Mouse (Mus musculus) forebrain, embryonic 14.5 days (tissue): ENCODE data around the gene A930004D18Rik. TPM values are rescaled to one million over a fixed set of nuclear protein-coding genes. Genes with fewer than 3 reads are reported as not detected.
A peak's percentile ranks its signal among the peaks of the same experiment; 100 is the strongest.

ENCODE experiments used
- ATAC-seq: fragments of 200-750 bp; cut with Nextera tagmentation; 2 replicates; pipeline ENCODE4 v1.8.0; 2017; ENCODE audit warnings: mild to moderate bottlenecking, moderate library complexity
- DNase-seq: peaks from one replicate; pipeline ENCODE4 v3.0.0-alpha.2; 2015; ENCODE audit warnings: low spot score
- H3K27ac ChIP-seq: fragments of 300-500 bp; sonication (generic); 2 replicates; pipeline ENCODE4 v1.5.1; 2014; ENCODE audit warnings: low read depth, mild to moderate bottlenecking, control low read depth, low read length, moderate library complexity
- H3K27me3 ChIP-seq: fragments of 300-500 bp; sonication (generic); replicated peaks from 2 replicates; pipeline ENCODE4 v1.6.1; 2014; ENCODE audit warnings: low read length, control low read depth, mixed read lengths; ENCODE audit not compliant: control insufficient read depth, insufficient read depth
- H3K36me3 ChIP-seq: fragments of 300-500 bp; sonication (generic); 2 replicates; pipeline ENCODE4 v1.6.1; 2014; ENCODE audit warnings: low read length, control low read depth; ENCODE audit not compliant: control insufficient read depth, insufficient read depth
- H3K4me1 ChIP-seq: fragments of 300-500 bp; sonication (generic); 2 replicates; pipeline ENCODE4 v1.6.1; 2014; ENCODE audit warnings: antibody characterized with exemption, low read length, control low read depth; ENCODE audit not compliant: control insufficient read depth, insufficient read depth
- H3K4me2 ChIP-seq: fragments of 300-500 bp; sonication (generic); 2 replicates; pipeline ENCODE4 v1.6.1; 2014; ENCODE audit warnings: mild to moderate bottlenecking, control low read depth, low read length
- H3K4me3 ChIP-seq: fragments of 300-500 bp; sonication (generic); 2 replicates; pipeline ENCODE4 v1.5.1; 2014; ENCODE audit warnings: low read depth, low read length, control low read depth
- H3K9ac ChIP-seq: fragments of 300-500 bp; sonication (generic); 2 replicates; pipeline ENCODE4 v1.6.1; 2014; ENCODE audit warnings: mild to moderate bottlenecking, low read length, control low read depth, moderate library complexity
- H3K9me3 ChIP-seq: fragments of 300-500 bp; sonication (generic); replicated peaks from 2 replicates; pipeline ENCODE4 v1.6.1; 2016; ENCODE audit warnings: low read length, control low read depth, mixed read lengths; ENCODE audit not compliant: control insufficient read depth
- WGBS: fragments of 180-500 bp; shearing (Covaris S2); extraction: QIAGEN DNeasy Blood & Tissue Kit; methylation state at CpG from one replicate; pipeline ENCODE4 v1.1.7; 2014; 5-methylcytosine and 5-hydroxymethylcytosine counted together
- polyA plus RNA-seq: library from polyadenylated mRNA; unstranded; fragments of >200 nt; fragmentation: Nextera tagmentation; extraction: Ambion mirVana; gene quantifications from 2 replicates; pipeline ENCODE4 v1.2.1, GENCODE M21; 2014

The A930004D18Rik gene
- polyA plus RNA-seq, 1 experiment from 2014 or later: 11.7 TPM

DNA sequence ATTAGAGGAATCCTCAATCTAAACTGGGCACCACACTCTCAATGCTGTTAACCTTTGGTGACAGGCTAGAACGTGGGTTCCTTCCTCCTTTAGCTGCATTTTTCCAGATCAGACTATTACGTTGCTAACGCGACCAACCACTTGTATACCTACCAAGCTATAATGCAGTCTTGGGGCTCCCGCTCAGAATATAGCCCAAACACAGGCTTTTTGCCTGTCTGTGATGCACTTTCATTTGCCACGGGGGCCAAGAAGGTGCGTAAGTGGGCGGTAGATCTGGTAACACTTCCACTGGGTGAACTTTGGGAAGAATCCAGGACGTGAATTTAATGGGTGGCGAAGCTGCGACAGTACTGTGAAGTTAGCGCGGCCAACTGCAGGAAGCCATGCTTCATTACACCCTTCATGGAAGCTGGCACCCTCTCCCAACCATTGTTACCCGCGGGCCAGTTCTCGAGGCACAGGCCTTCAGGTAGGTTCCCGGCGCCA lies 26.3 kb upstream of the A930004D18Rik start:
- H3K36me3 ChIP-seq: peaks cover 11% of the 10 kb centered on the region; the same call in 1 of the 2 replicates
- H3K9ac ChIP-seq: peak overlapping the region; percentile 96
- no peaks in the 10 kb centered on the region for H3K27me3 ChIP-seq
- DNase-seq (peak; percentile 88), ATAC-seq (peak; percentile 68)
- under 1% methylated on average over 18 of the region's 18 CpGs for WGBS
- H3K4me1 ChIP-seq: peaks cover 12% of the 10 kb centered on the region
- H3K4me2 ChIP-seq: peak overlapping the region; percentile 88
- H3K27ac ChIP-seq: peak overlapping the region; percentile 100
- peak overlapping the region; percentile 86 for H3K4me3 ChIP-seq
- no peaks in the 10 kb centered on the region for H3K9me3 ChIP-seq

GRCm38 (mm10) chr2:18060396-18060795 lies 22.9 kb upstream of the A930004D18Rik start:
- Histone ChIP-seq H3K9me3 (no peaks in the 10 kb centered on the region), H3K36me3 (no peaks in the 10 kb centered on the region), H3K9ac (no peak overlapping the region), H3K27ac (no peak overlapping the region), H3K27me3 (no peaks in the 10 kb centered on the region), H3K4me2 (no peak overlapping the region), H3K4me3 (no peak overlapping the region), H3K4me1 (peaks cover 3% of the 10 kb centered on the region; the same call in 1 of the 2 replicates)
- WGBS: 70% methylated on average over 1 of the region's 1 CpGs
- ATAC-seq (no peak), DNase-seq (no peak)

DNA sequence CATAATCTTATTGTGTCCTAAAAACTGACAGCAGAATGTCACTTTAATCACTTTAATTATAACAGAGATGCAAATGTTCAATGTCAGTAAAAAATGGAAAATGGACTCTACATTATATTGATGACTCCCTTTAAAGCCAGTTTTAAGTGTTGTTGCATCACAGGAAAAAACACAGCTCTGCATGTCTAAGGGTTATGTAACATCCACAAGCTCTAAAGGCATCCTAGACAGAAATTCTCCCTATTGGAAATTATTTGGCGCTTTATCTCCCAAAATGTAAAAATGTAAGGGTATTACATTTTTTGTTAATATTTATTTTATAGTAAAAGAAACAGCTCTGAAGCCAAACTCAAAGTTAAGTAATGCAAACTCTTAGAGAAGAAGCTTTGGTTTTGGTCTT lies 22.4 kb upstream of the A930004D18Rik start:
- no peaks in the 10 kb centered on the region for H3K27me3 ChIP-seq
- no peak for ATAC-seq
- DNase-seq: no peak
- H3K27ac ChIP-seq: no peak overlapping the region
- no peak overlapping the region for H3K4me2 ChIP-seq
- no peak overlapping the region for H3K9ac ChIP-seq
- H3K4me1 ChIP-seq: peaks cover 3% of the 10 kb centered on the region; the same call in 1 of the 2 replicates
- no peaks in the 10 kb centered on the region for H3K36me3 ChIP-seq
- no peaks in the 10 kb centered on the region for H3K9me3 ChIP-seq
- no peak overlapping the region for H3K4me3 ChIP-seq
- 65% methylated on average over 1 of the region's 1 CpGs for WGBS

- H3K4me1 ChIP-seq: peaks cover 6% of the 10 kb centered on the region; the same call in 1 of the 2 replicates
- ATAC-seq (no peak), DNase-seq (no peak)
- 27% methylated on average over 2 of the region's 2 CpGs for WGBS
- H3K4me2 ChIP-seq: peak overlapping the region; percentile 98
- no peak overlapping the region for H3K27ac ChIP-seq
- H3K9ac ChIP-seq: peak overlapping the region; percentile 36; the same call in 1 of the 2 replicates
- no peaks in the 10 kb centered on the region for H3K27me3 ChIP-seq
- H3K4me3 ChIP-seq: no peak overlapping the region
- no peaks in the 10 kb centered on the region for H3K9me3 ChIP-seq
- no peaks in the 10 kb centered on the region for H3K36me3 ChIP-seq
Measured at GRCm38 (mm10) chr2:18059063-18059462, 21.5 kb upstream of the A930004D18Rik start.

GRCm38 (mm10) chr2:18058146-18058708 lies 20.7 kb upstream of the A930004D18Rik start:
- no peaks in the 10 kb centered on the region for H3K36me3 ChIP-seq
- peak overlapping the region; percentile 100 for H3K27ac ChIP-seq
- peak overlapping the region; percentile 57 for H3K4me3 ChIP-seq
- 3% methylated on average over 9 of the region's 9 CpGs for WGBS
- ATAC-seq (no peak), DNase-seq (peak; percentile 55)
- H3K4me2 ChIP-seq: peak overlapping the region; percentile 98
- no peaks in the 10 kb centered on the region for H3K9me3 ChIP-seq
- H3K9ac ChIP-seq: peak overlapping the region; percentile 98
- no peaks in the 10 kb centered on the region for H3K27me3 ChIP-seq
- H3K4me1 ChIP-seq: peaks cover 15% of the 10 kb centered on the region

DNA sequence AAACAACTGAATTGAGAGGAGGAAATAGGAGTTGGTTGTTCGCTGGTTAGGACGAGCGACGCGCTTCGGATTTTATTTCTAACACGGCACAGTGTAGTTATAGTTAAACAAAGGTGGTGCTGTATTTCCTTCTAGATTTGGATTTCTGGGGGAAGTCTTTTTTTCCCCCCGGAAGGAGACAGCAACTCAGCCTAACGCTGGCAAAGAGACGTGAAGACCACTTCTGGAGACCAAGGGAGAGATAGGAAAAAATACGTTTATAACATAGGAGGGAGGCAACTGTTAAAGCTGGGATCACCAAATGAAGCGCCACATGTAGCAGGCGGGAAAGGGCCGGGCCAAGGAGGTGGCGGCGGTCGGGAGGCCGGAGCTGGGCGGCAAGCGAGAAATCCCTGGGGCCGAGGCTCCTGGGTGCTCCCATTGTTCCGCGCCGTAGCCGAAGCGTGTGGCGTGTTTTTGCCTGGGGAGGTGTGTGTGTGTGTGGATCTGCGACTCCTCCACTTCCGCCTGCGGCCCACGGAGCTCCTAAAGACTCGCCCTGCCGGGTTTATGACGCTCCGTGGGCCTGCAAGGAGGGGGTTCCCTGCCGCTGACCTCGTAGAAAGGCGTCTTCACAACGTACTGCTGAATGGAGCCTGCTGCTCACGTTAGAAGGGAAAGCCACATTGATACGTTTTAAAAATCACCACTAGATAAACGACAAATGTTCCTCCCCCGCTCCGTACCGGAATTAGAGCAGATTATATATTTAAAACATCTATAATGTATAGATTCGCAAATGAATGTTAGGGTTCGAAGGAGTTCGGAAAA lies 20.0 kb upstream of the A930004D18Rik start:
- peak overlapping the region; percentile 100 for H3K27ac ChIP-seq
- DNase-seq (peak; percentile 70), ATAC-seq (no peak)
- peak overlapping the region; percentile 57 for H3K4me3 ChIP-seq
- peak overlapping the region; percentile 98 for H3K4me2 ChIP-seq
- H3K27me3 ChIP-seq: no peaks in the 10 kb centered on the region
- H3K36me3 ChIP-seq: no peaks in the 10 kb centered on the region
- H3K4me1 ChIP-seq: peaks cover 17% of the 10 kb centered on the region
- peak overlapping the region; percentile 98 for H3K9ac ChIP-seq
- H3K9me3 ChIP-seq: no peaks in the 10 kb centered on the region
- WGBS: under 1% methylated on average over 48 of the region's 48 CpGs

GRCm38 (mm10) chr2:18056786-18057255 lies 19.3 kb upstream of the A930004D18Rik start:
- Histone ChIP-seq H3K9ac (peak overlapping the region; percentile 98), H3K27ac (peak overlapping the region; percentile 100), H3K4me3 (peak overlapping the region; percentile 57), H3K9me3 (no peaks in the 10 kb centered on the region), H3K4me1 (peaks cover 23% of the 10 kb centered on the region), H3K27me3 (no peaks in the 10 kb centered on the region), H3K4me2 (peak overlapping the region; percentile 98), H3K36me3 (no peaks in the 10 kb centered on the region)
- peak; percentile 96 for DNase-seq
- WGBS: under 1% methylated on average over 31 of the region's 50 CpGs
- peak; percentile 90 for ATAC-seq

DNA sequence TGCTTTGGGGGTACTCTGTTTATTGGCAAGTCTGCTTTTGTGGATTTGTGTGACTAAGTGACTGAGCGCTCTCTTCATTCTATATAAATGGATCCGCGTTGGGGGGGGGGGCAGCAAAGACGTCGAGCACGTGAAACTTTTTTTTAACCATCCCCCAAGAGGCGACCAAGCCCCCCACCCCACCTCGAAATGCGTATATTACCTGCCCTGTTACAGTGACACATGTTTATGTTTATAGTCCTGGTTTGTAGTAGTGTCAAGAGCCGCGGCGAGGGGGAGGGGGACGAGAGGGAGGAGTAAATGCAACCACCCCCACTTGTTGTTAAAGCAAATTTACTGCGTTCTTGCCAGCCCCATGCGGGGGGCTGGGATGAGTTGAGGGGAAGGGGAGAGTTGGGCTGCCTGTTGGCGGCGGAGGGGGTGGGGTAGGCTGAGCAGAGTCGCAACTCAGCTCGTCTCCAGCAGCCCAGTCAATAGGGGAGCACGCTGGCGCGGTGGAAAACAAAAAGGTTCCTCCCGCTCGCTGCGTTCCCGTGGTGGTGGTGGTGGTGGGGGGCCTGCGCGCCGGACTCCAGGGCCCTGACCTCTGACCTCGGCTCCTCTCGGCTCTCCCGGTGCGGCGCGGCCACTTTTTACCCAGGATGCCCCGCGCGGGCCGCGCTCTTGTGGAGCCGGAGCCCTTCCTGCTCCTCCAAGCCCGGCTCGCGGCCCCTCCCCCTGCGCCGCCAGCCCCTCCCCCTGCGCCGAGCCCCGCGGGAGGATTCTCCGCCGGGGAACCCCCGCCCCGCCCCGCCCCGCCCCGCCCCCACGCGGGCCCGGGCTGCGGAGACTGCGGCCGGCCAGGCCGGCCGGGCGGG lies 18.6 kb upstream of the A930004D18Rik start:
- Histone ChIP-seq H3K27me3 (no peaks in the 10 kb centered on the region), H3K4me2 (peak overlapping the region; percentile 98), H3K4me1 (peaks cover 27% of the 10 kb centered on the region), H3K27ac (peak overlapping the region; percentile 100), H3K36me3 (no peaks in the 10 kb centered on the region), H3K9ac (peak overlapping the region; percentile 98), H3K9me3 (no peaks in the 10 kb centered on the region), H3K4me3 (peak overlapping the region; percentile 57)
- WGBS: 1% methylated on average over 44 of the region's 66 CpGs
- ATAC-seq (peak; percentile 88), DNase-seq (peak; percentile 96)
